In genomic region chr7:44495086-44495485, GRCm38 (mm10) we compare ENCODE assay signal across 8 mouse cellular contexts. TPM values are rescaled to one million over a fixed set of nuclear protein-coding genes. Genes with fewer than 3 reads are reported as not detected.
DNase-seq lines count a peak whose midpoint lies in the region; ATAC-seq and TF ChIP-seq lines count a peak whose summit lies in the region.

No protein-coding gene starts in this region.

- H3K4me3 ChIP-seq in heart, embryonic 11.5 days (ENCODE audit: low read depth, low read length) = peak overlapping the region; percentile 81
- H3K4me3 ChIP-seq in C2C12 (ENCODE audit: insufficient read depth, poor library complexity, severe bottlenecking) = peak overlapping the region; percentile 39
- no peak overlapping the region; the same call in 1 of the 2 replicates for H3K4me3 ChIP-seq in forebrain, embryonic 11.5 days (ENCODE audit: low read depth, low read length)
- H3K4me3 ChIP-seq in liver, embryonic 14.5 days (ENCODE audit: insufficient read depth in 1 of 2, low read depth in 2 of 2, low read length in 2 of 2) = peak overlapping the region; percentile 69 to 77; a peak in 3 of 4 replicates

- TF ChIP-seq CTCF in C2C12 (IDR thresholded peaks at IDR 0.05; ENCODE audit: control insufficient read depth, insufficient read depth, insufficient read length) = no peak
- TF ChIP-seq CTCF in liver, embryonic 14.5 days (IDR thresholded peaks at IDR 0.05; ENCODE audit: low read depth) = no peak

- ATAC-seq in heart, embryonic 11.5 days (replicated peaks; ENCODE audit: insufficient number of reproducible peaks, low FRiP score, low TSS enrichment) = no peak
- no peak for ATAC-seq in forebrain, embryonic 11.5 days (replicated peaks; ENCODE audit: low FRiP score)
- no peak for ATAC-seq in liver, embryonic 14.5 days (ENCODE audit: insufficient read depth)

- peak overlapping the region; percentile 1; the same call in 1 of the 2 replicates for H3K9ac ChIP-seq in heart, embryonic 11.5 days (ENCODE audit: low read depth, low read length)
- peak overlapping the region; percentile 94; the same call in 1 of the 2 replicates for H3K9ac ChIP-seq in forebrain, embryonic 11.5 days (ENCODE audit: low read length)
- peak overlapping the region; percentile 77 for H3K9ac ChIP-seq in liver, embryonic 14.5 days (replicated peaks)

- H3K9me3 ChIP-seq in heart, embryonic 11.5 days (replicated peaks; ENCODE audit: control insufficient read depth, low read length) = no peaks in the 10 kb centered on the region
- H3K9me3 ChIP-seq in forebrain, embryonic 11.5 days (ENCODE audit: control insufficient read depth, low read length) = no peaks in the 10 kb centered on the region
- H3K9me3 ChIP-seq in liver, embryonic 14.5 days (ENCODE audit: control insufficient read depth, low read length) = no peaks in the 10 kb centered on the region

- peaks cover 5% of the 10 kb centered on the region; the same call in 1 of the 2 replicates for H3K27me3 ChIP-seq in heart, embryonic 11.5 days (ENCODE audit: control insufficient read depth, insufficient read depth, low read length)
- no peaks in the 10 kb centered on the region for H3K27me3 ChIP-seq in C2C12 (ENCODE audit: control insufficient read depth, insufficient read depth, insufficient read length)
- H3K27me3 ChIP-seq in forebrain, embryonic 11.5 days (ENCODE audit: control insufficient read depth, insufficient read depth, low read length) = no peaks in the 10 kb centered on the region
- H3K27me3 ChIP-seq in liver, embryonic 14.5 days (ENCODE audit: control insufficient read depth, insufficient read depth, low read length) = no peaks in the 10 kb centered on the region

- peaks cover 23% of the 10 kb centered on the region for H3K79me2 ChIP-seq in C2C12 (ENCODE audit: control insufficient read depth, insufficient read depth)

- peak overlapping the region; percentile 93 for H3K4me2 ChIP-seq in heart, embryonic 11.5 days
- H3K4me2 ChIP-seq in forebrain, embryonic 11.5 days (ENCODE audit: low read depth, low read length, severe bottlenecking) = peak overlapping the region; percentile 88
- peak overlapping the region; percentile 79 for H3K4me2 ChIP-seq in liver, embryonic 14.5 days (ENCODE audit: low read depth)

- WGBS in heart, embryonic 11.5 days (ENCODE audit: insufficient replicate concordance) = 86% methylated on average over 7 of the region's 7 CpGs
- 91% methylated on average over 7 of the region's 7 CpGs for WGBS in forebrain, embryonic 11.5 days
- 82% methylated on average over 7 of the region's 7 CpGs for WGBS in liver, embryonic 14.5 days (ENCODE audit: insufficient replicate concordance)

- peaks cover 9% of the 10 kb centered on the region for H3K36me3 ChIP-seq in heart, embryonic 11.5 days (ENCODE audit: control insufficient read depth, insufficient read depth, low read length)
- no peaks in the 10 kb centered on the region for H3K36me3 ChIP-seq in C2C12 (ENCODE audit: control insufficient read depth, insufficient read depth)
- H3K36me3 ChIP-seq in forebrain, embryonic 11.5 days (ENCODE audit: control insufficient read depth, insufficient read depth, low read length) = peaks cover 4% of the 10 kb centered on the region; the same call in 1 of the 2 replicates
- H3K36me3 ChIP-seq in liver, embryonic 14.5 days (replicated peaks; ENCODE audit: control insufficient read depth, insufficient read depth, low read depth) = peaks cover 3% of the 10 kb centered on the region; the same call in 1 of the 2 replicates

- H3K79me3 ChIP-seq in C2C12 (ENCODE audit: low read depth) = peaks cover 13% of the 10 kb centered on the region

- no peak for DNase-seq in heart, postnatal 4 days
- no peak for DNase-seq in forebrain, embryonic 11.5 days (ENCODE audit: low spot score)
- DNase-seq in liver, embryonic 14.5 days (ENCODE audit: low read depth in 3 of 3, low spot score in 3 of 3) = no peak
- DNase-seq in adrenal gland, postnatal 36 days = no peak
- DNase-seq in thymus, postnatal 0 days (ENCODE audit: low spot score) = no peak
- no peak for DNase-seq in retina, postnatal 1 day

- no peak overlapping the region for H3K27ac ChIP-seq in heart, embryonic 11.5 days (ENCODE audit: low read depth, low read length)
- no peak overlapping the region for H3K27ac ChIP-seq in forebrain, embryonic 11.5 days (ENCODE audit: low read depth, low read length)
- no peak overlapping the region for H3K27ac ChIP-seq in liver, embryonic 14.5 days

- H3ac ChIP-seq in C2C12 (ENCODE audit: control insufficient read depth, insufficient read length, low read depth) = no peak overlapping the region

- TF ChIP-seq EP300 in liver, embryonic 14.5 days (IDR thresholded peaks at IDR 0.05; ENCODE audit: low read depth) = no peak

- peaks cover 14% of the 10 kb centered on the region for H3K4me1 ChIP-seq in heart, embryonic 11.5 days (ENCODE audit: control insufficient read depth, insufficient read depth, low read length)
- H3K4me1 ChIP-seq in forebrain, embryonic 11.5 days (replicated peaks; ENCODE audit: control insufficient read depth, insufficient read depth, low read length) = peaks cover 7% of the 10 kb centered on the region
- H3K4me1 ChIP-seq in liver, embryonic 14.5 days (replicated peaks; ENCODE audit: control insufficient read depth in 2 of 2, insufficient read depth in 2 of 2, low read length in 1 of 2) = peaks cover 22 to 32% of the 10 kb centered on the region in 2 experiments

TF ChIP-seq in C2C12, 6 proteins besides CTCF, POLR2A, EP300 and RAD21:
- TF ChIP-seq MYOG (IDR thresholded peaks at IDR 0.05; ENCODE audit: control insufficient read depth, extremely low read depth, insufficient read length) (no peak), MYOD1 (IDR thresholded peaks at IDR 0.05; ENCODE audit: control insufficient read depth, insufficient read length, low read depth) (no peak), FOSL1 (IDR thresholded peaks at IDR 0.05; ENCODE audit: insufficient read depth, low read length, poor library complexity, severe bottlenecking) (no peak), CEBPB (IDR thresholded peaks at IDR 0.05; ENCODE audit: low read depth) (no peak), MAX (IDR thresholded peaks at IDR 0.05) (no peak), USF1 (IDR thresholded peaks at IDR 0.05; ENCODE audit: low read depth) (no peak)

RNA-seq across cellular contexts. Expression of gene Emc10, which starts 1.2 kb away (rescaled TPM):
- polyA plus RNA-seq in heart, embryonic 11.5 days (2014; fragmentation: Nextera tagmentation; extraction: Ambion mirVana) = 75.1 and 87.1 TPM in 2 replicates
- total RNA-seq in heart, postnatal 4 days (2021) = 10 to 100 TPM; 91.4 to 93.4 TPM
- 93.5 TPM for polyA plus RNA-seq in C2C12 (2012; fragmentation: generic; extraction: Trizol)
- polyA plus RNA-seq in forebrain, embryonic 11.5 days (2014; fragmentation: Nextera tagmentation; extraction: Ambion mirVana) = 115 and 124 TPM in 2 replicates
- 46.7 and 49.5 TPM in 2 replicates for polyA plus RNA-seq in liver, embryonic 14.5 days (2012; rRNA removed)
- polyA plus RNA-seq in liver, embryonic 14.5 days (2014; fragmentation: Nextera tagmentation; extraction: Ambion mirVana) = 41.7 and 49.3 TPM in 2 replicates
- 10 to 100 TPM; 91.2 to 99.2 TPM for total RNA-seq in adrenal gland, postnatal 36 days (2021)
- 83.8 and 85.5 TPM in 2 replicates for polyA plus RNA-seq in thymus, postnatal 0 days (2015; fragmentation: Nextera tagmentation; extraction: Ambion mirVana)

RNA-seq across cellular contexts. Expression of gene Fam71e1, which starts 1.3 kb away (rescaled TPM):
- polyA plus RNA-seq in heart, embryonic 11.5 days (2014; fragmentation: Nextera tagmentation; extraction: Ambion mirVana) = 8.9 and 10.6 TPM in 2 replicates
- 1 to 10 TPM; 6.3 to 6.7 TPM for total RNA-seq in heart, postnatal 4 days (2021)
- polyA plus RNA-seq in C2C12 (2012; fragmentation: generic; extraction: Trizol) = 0.95 TPM
- 22.3 and 25.3 TPM in 2 replicates for polyA plus RNA-seq in forebrain, embryonic 11.5 days (2014; fragmentation: Nextera tagmentation; extraction: Ambion mirVana)
- polyA plus RNA-seq in liver, embryonic 14.5 days (2012; rRNA removed) = 0.64 and 1.5 TPM in 2 replicates
- polyA plus RNA-seq in liver, embryonic 14.5 days (2014; fragmentation: Nextera tagmentation; extraction: Ambion mirVana) = 0.48 and 1.6 TPM in 2 replicates
- total RNA-seq in adrenal gland, postnatal 36 days (2021) = 1 to 10 TPM; 8.5 to 9.5 TPM
- polyA plus RNA-seq in thymus, postnatal 0 days (2015; fragmentation: Nextera tagmentation; extraction: Ambion mirVana) = 9.5 and 13.4 TPM in 2 replicates

RNA-seq across cellular contexts. Expression of gene Josd2, which starts 27.3 kb away (rescaled TPM):
- 169 and 181 TPM in 2 replicates for polyA plus RNA-seq in heart, embryonic 11.5 days (2014; fragmentation: Nextera tagmentation; extraction: Ambion mirVana)
- 10 to 100 TPM; 71.8 to 81.4 TPM for total RNA-seq in heart, postnatal 4 days (2021)
- polyA plus RNA-seq in C2C12 (2012; fragmentation: generic; extraction: Trizol) = 77.5 TPM
- 60.9 and 68.9 TPM in 2 replicates for polyA plus RNA-seq in forebrain, embryonic 11.5 days (2014; fragmentation: Nextera tagmentation; extraction: Ambion mirVana)
- polyA plus RNA-seq in liver, embryonic 14.5 days (2012; rRNA removed) = 212 TPM in 2 replicates
- polyA plus RNA-seq in liver, embryonic 14.5 days (2014; fragmentation: Nextera tagmentation; extraction: Ambion mirVana) = 155 and 164 TPM in 2 replicates
- total RNA-seq in adrenal gland, postnatal 36 days (2021) = 10 to 100 TPM; 53.9 to 61.0 TPM
- 30.6 and 37.4 TPM in 2 replicates for polyA plus RNA-seq in thymus, postnatal 0 days (2015; fragmentation: Nextera tagmentation; extraction: Ambion mirVana)

RNA-seq across cellular contexts. Expression of gene Mybpc2, which starts 29.4 kb away (rescaled TPM):
- 0.37 and 0.47 TPM in 2 replicates for polyA plus RNA-seq in heart, embryonic 11.5 days (2014; fragmentation: Nextera tagmentation; extraction: Ambion mirVana)
- 10 to 100 TPM; 15.3 to 15.8 TPM for total RNA-seq in heart, postnatal 4 days (2021)
- polyA plus RNA-seq in C2C12 (2012; fragmentation: generic; extraction: Trizol) = not detected
- polyA plus RNA-seq in forebrain, embryonic 11.5 days (2014; fragmentation: Nextera tagmentation; extraction: Ambion mirVana) = 0.23 TPM in 1 of 2 replicates, not detected in the other
- not detected in 2 replicates for polyA plus RNA-seq in liver, embryonic 14.5 days (2012; rRNA removed)
- not detected in 2 replicates for polyA plus RNA-seq in liver, embryonic 14.5 days (2014; fragmentation: Nextera tagmentation; extraction: Ambion mirVana)
- not detected for total RNA-seq in adrenal gland, postnatal 36 days (2021)
- polyA plus RNA-seq in thymus, postnatal 0 days (2015; fragmentation: Nextera tagmentation; extraction: Ambion mirVana) = 0.55 TPM in 2 replicates

RNA-seq across cellular contexts. Expression of gene Aspdh, which starts 29.9 kb away (rescaled TPM):
- 1.3 and 1.5 TPM in 2 replicates for polyA plus RNA-seq in heart, embryonic 11.5 days (2014; fragmentation: Nextera tagmentation; extraction: Ambion mirVana)
- total RNA-seq in heart, postnatal 4 days (2021) = 1 to 10 TPM; 2.2 TPM
- not detected for polyA plus RNA-seq in C2C12 (2012; fragmentation: generic; extraction: Trizol)
- 2.6 and 2.9 TPM in 2 replicates for polyA plus RNA-seq in forebrain, embryonic 11.5 days (2014; fragmentation: Nextera tagmentation; extraction: Ambion mirVana)
- polyA plus RNA-seq in liver, embryonic 14.5 days (2012; rRNA removed) = 10.2 and 14.7 TPM in 2 replicates
- polyA plus RNA-seq in liver, embryonic 14.5 days (2014; fragmentation: Nextera tagmentation; extraction: Ambion mirVana) = 10.9 and 11.0 TPM in 2 replicates
- total RNA-seq in adrenal gland, postnatal 36 days (2021) = under 1 TPM in 1 of 2 experiments, not detected in 1; 0.63 TPM
- not detected in 2 replicates for polyA plus RNA-seq in thymus, postnatal 0 days (2015; fragmentation: Nextera tagmentation; extraction: Ambion mirVana)

Comparison
In these comparisons a context has a peak if more than half of its experiments do, and no peak if none do; other contexts are left out.
1. H3K9ac ChIP-seq: peak in every context shown above with its lines; median percentile 94 in forebrain, embryonic 11.5 days; 77 in liver, embryonic 14.5 days; 1 in heart, embryonic 11.5 days.